Comparison of ENCODE assay signal across 30 mouse cellular contexts in genomic region chr1:159535582-159535981, GRCm38 (mm10). TPM values are rescaled to one million over a fixed set of nuclear protein-coding genes. Genes with fewer than 3 reads are reported as not detected.
DNase-seq lines count a peak whose midpoint lies in the region; ATAC-seq lines count a peak whose summit lies in the region.
"Had no signal": no experiment of that assay in that cellular context is flagged by ENCODE, and none has a peak within 500 bp of the region (broad histone marks: within the 10 kb centered on the region; RNA-seq: fewer than 3 reads in every experiment).

No protein-coding gene starts in this region.

- H3K36me3 ChIP-seq in hindbrain, embryonic 11.5 days (ENCODE audit: control insufficient read depth, insufficient read depth, low read length): no peaks in the 10 kb centered on the region
- H3K36me3 ChIP-seq in hindbrain, embryonic 12.5 days: no peaks in the 10 kb centered on the region
- H3K36me3 ChIP-seq: embryonic facial prominence, embryonic 12.5 days; forebrain, embryonic 15.5 days; heart, embryonic 15.5 days; kidney, embryonic 15.5 days; limb, embryonic 12.5 days; liver, embryonic 15.5 days; midbrain, embryonic 15.5 days; neural tube, embryonic 12.5 days had no signal

- WGBS in hindbrain, embryonic 11.5 days: 2% methylated on average over 4 of the region's 4 CpGs
- 4% methylated on average over 4 of the region's 4 CpGs for WGBS in hindbrain, embryonic 12.5 days

- no peaks in the 10 kb centered on the region for H3K9me3 ChIP-seq in hindbrain, embryonic 11.5 days (ENCODE audit: control insufficient read depth, low read length)
- H3K9me3 ChIP-seq in hindbrain, embryonic 12.5 days (replicated peaks): no peaks in the 10 kb centered on the region
- H3K9me3 ChIP-seq: embryonic facial prominence, embryonic 12.5 days; forebrain, embryonic 15.5 days; heart, embryonic 15.5 days; kidney, embryonic 15.5 days; limb, embryonic 12.5 days; liver, embryonic 15.5 days; midbrain, embryonic 15.5 days; neural tube, embryonic 12.5 days had no signal

- no peak overlapping the region for H3K4me2 ChIP-seq in hindbrain, embryonic 11.5 days (replicated peaks; ENCODE audit: low read depth, low read length)
- no peak overlapping the region for H3K4me2 ChIP-seq in hindbrain, embryonic 12.5 days (replicated peaks)
- H3K4me2 ChIP-seq: embryonic facial prominence, embryonic 12.5 days; forebrain, embryonic 15.5 days; heart, embryonic 15.5 days; hindbrain, embryonic 14.5 days; kidney, embryonic 15.5 days; limb, embryonic 12.5 days; liver, embryonic 15.5 days; lung, embryonic 14.5 days; midbrain, embryonic 15.5 days; neural tube, embryonic 12.5 days had no signal

- no peaks in the 10 kb centered on the region for H3K27me3 ChIP-seq in hindbrain, embryonic 11.5 days (ENCODE audit: control insufficient read depth, insufficient read depth, low read length)
- no peaks in the 10 kb centered on the region for H3K27me3 ChIP-seq in hindbrain, embryonic 12.5 days
- H3K27me3 ChIP-seq: embryonic facial prominence, embryonic 12.5 days; forebrain, embryonic 15.5 days; kidney, embryonic 15.5 days; liver, embryonic 15.5 days; midbrain, embryonic 15.5 days; neural tube, embryonic 12.5 days had no signal

- H3K4me3 ChIP-seq in hindbrain, embryonic 11.5 days (ENCODE audit: low read depth, low read length): no peak overlapping the region
- no peak overlapping the region for H3K4me3 ChIP-seq in hindbrain, embryonic 12.5 days
- H3K4me3 ChIP-seq: embryonic facial prominence, embryonic 12.5 days; forebrain, embryonic 15.5 days; heart, embryonic 15.5 days; kidney, embryonic 15.5 days; layer of hippocampus, adult 2 months; left cerebral cortex, adult 2 months; limb, embryonic 12.5 days; liver, embryonic 15.5 days; midbrain, embryonic 15.5 days; myocyte; neural tube, embryonic 12.5 days had no signal

- peak; percentile 46 for DNase-seq in embryo, embryonic 10 days (ENCODE audit: low spot score)
- DNase-seq in embryo, embryonic 11 days: no peak
- peak; percentile 24 for DNase-seq in hindbrain, embryonic 11.5 days (ENCODE audit: low spot score)
- peak; percentile 14 for DNase-seq in testis, postnatal 14 days (ENCODE audit: low spot score)
- no peak for DNase-seq in testis, postnatal 10 days (ENCODE audit: low spot score)
- peak; percentile 30 for DNase-seq in mesoderm, embryonic 11.5 days (ENCODE audit: low read depth, low spot score)
- DNase-seq in lung, postnatal 10 days: no peak
- DNase-seq: adrenal gland, postnatal 25 days; cerebellum, adult 11-12 months; cerebellum, postnatal 10 days; gastrocnemius, postnatal 10 days; kidney, adult 18-20 months; kidney, postnatal 25 days; lung, embryonic 14.5 days; thymus, postnatal 25 days had no signal

- no peak overlapping the region for H3K27ac ChIP-seq in hindbrain, embryonic 11.5 days (ENCODE audit: low read depth, low read length)
- H3K27ac ChIP-seq in hindbrain, embryonic 12.5 days: no peak overlapping the region
- H3K27ac ChIP-seq: embryonic facial prominence, embryonic 12.5 days; forebrain, embryonic 15.5 days; heart, embryonic 15.5 days; hindbrain, embryonic 14.5 days; kidney, embryonic 15.5 days; layer of hippocampus, adult 2 months; left cerebral cortex, adult 2 months; limb, embryonic 12.5 days; liver, embryonic 15.5 days; midbrain, embryonic 15.5 days; neural tube, embryonic 12.5 days had no signal

- H3K9ac ChIP-seq in hindbrain, embryonic 11.5 days (ENCODE audit: low read depth, low read length): no peak overlapping the region
- H3K9ac ChIP-seq in hindbrain, embryonic 12.5 days: no peak overlapping the region
- H3K9ac ChIP-seq: embryonic facial prominence, embryonic 12.5 days; forebrain, embryonic 15.5 days; heart, embryonic 15.5 days; hindbrain, embryonic 14.5 days; kidney, embryonic 15.5 days; limb, embryonic 12.5 days; liver, embryonic 15.5 days; lung, embryonic 14.5 days; midbrain, embryonic 15.5 days; neural tube, embryonic 12.5 days had no signal

- no peaks in the 10 kb centered on the region for H3K4me1 ChIP-seq in hindbrain, embryonic 11.5 days (replicated peaks; ENCODE audit: control insufficient read depth, insufficient read depth, low read length)
- H3K4me1 ChIP-seq in hindbrain, embryonic 12.5 days: peaks cover 12% of the 10 kb centered on the region
- H3K4me1 ChIP-seq: kidney, embryonic 15.5 days; liver, embryonic 15.5 days had no signal

- 0 out of 2 replicates have a peak, but pooled peaks have one; percentile 27 for ATAC-seq in hindbrain, embryonic 11.5 days (ENCODE audit: low FRiP score)
- no peak for ATAC-seq in hindbrain, embryonic 12.5 days (ENCODE audit: low FRiP score)
- ATAC-seq: forebrain, embryonic 15.5 days; inflammation-experienced regulatory T-cells, adult 6 months; midbrain, embryonic 15.5 days had no signal

RNA-seq across cellular contexts. Expression of gene Tnr, which starts 12.0 kb away (rescaled TPM):
- 0.32 and 0.49 TPM in 2 replicates for polyA plus RNA-seq in hindbrain, embryonic 11.5 days (2014; fragmentation: Nextera tagmentation; extraction: Ambion mirVana)
- polyA plus RNA-seq in hindbrain, embryonic 12.5 days (2016; fragmentation: Nextera tagmentation; extraction: Ambion mirVana): 1.3 and 1.4 TPM in 2 replicates
- polyA plus RNA-seq: kidney, embryonic 15.5 days; limb, embryonic 12.5 days; liver, adult 2 months; lung, embryonic 14.5 days had no signal

Comparison
In these comparisons a context has a peak if more than half of its experiments do, and no peak if none do; other contexts are left out.
1. DNase-seq: peak in embryo, embryonic 10 days (single experiment), hindbrain, embryonic 11.5 days (single experiment), testis, postnatal 14 days (single experiment) and mesoderm, embryonic 11.5 days (single experiment); none in embryo, embryonic 11 days (single experiment), testis, postnatal 10 days (single experiment) and lung, postnatal 10 days (single experiment).